Mouse (Mus musculus): ENCODE measurements around the gene Fmc1. TPM values are rescaled to one million over a fixed set of nuclear protein-coding genes. Genes with fewer than 3 reads are reported as not detected.

The Fmc1 gene
- polyA plus RNA-seq, 2 experiments: 54.6 to 91.8 TPM

DNA sequence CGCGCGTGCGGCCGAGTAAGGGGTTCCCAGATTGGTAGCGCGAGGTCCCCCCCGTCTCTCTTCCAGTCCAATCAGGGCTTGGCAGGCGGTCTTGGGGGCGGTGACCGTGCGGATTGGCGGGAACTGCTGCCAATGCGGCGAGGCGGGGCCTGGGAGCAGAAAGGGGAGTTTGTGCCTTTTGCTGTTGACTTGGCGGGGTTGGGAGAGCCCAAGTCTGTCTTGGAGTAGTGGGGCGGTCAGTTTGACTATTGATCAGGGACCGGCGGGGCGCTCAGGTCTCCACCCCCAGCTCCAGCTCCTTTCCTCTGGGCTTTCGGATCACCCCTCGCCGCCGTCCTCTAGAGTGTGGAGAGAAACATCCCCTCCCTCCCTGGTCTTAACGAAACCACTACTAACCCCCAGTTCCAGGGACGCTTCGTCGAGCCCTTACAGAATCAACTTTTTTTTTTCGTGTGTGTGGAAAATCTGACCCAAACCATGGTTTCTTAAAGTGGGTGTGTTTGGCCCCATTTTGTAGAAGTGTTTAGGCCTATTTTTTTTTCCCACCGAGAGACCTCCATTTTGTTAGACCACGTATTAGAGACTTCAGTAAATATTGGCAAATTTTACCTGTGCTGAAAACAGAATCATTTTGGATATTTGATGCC is 18.8 kb downstream of the Fmc1 start:
- Histone ChIP-seq H3K27ac (peak overlapping the region; percentile 89), H3K9me3 (ENCODE audit: control insufficient read depth, low read length) (no peaks in the 10 kb centered on the region), H3K27me3 (ENCODE audit: control insufficient read depth, insufficient read depth, low read length) (no peaks in the 10 kb centered on the region), H3K4me3 (ENCODE audit: insufficient read depth in 1 of 2, low read depth in 2 of 2, low read length in 2 of 2) (peak overlapping the region; percentile 70 to 75), H3K4me2 (ENCODE audit: low read depth) (peak overlapping the region; percentile 62), H3K4me1 (replicated peaks; ENCODE audit: control insufficient read depth in 2 of 2, insufficient read depth in 2 of 2, low read length in 1 of 2) (peaks cover 9 to 18% of the 10 kb centered on the region in 2 experiments), H3K36me3 (replicated peaks; ENCODE audit: control insufficient read depth, insufficient read depth, low read depth) (peaks cover 14% of the 10 kb centered on the region), H3K9ac (replicated peaks) (peak overlapping the region; percentile 84)
- DNase-seq (ENCODE audit: low read depth in 3 of 3, low spot score in 3 of 3) (peak; percentile 94 to 96 (median 95)), ATAC-seq (ENCODE audit: insufficient read depth) (peak; percentile 84)
- peak; percentile 36; the same call in 1 of the 2 replicates for TF ChIP-seq EP300 (IDR thresholded peaks at IDR 0.05; ENCODE audit: low read depth)
- no peak for TF ChIP-seq CTCF (IDR thresholded peaks at IDR 0.05; ENCODE audit: low read depth)
- under 1% methylated on average over 32 of the region's 32 CpGs for WGBS (ENCODE audit: insufficient replicate concordance)

GRCm38 (mm10) chr6:38552636-38553000 is 19.3 kb downstream of the Fmc1 start:
- peak overlapping the region; percentile 70 to 75; a peak in 3 of 4 replicates for H3K4me3 ChIP-seq (ENCODE audit: insufficient read depth in 1 of 2, low read depth in 2 of 2, low read length in 2 of 2)
- H3K9me3 ChIP-seq (ENCODE audit: control insufficient read depth, low read length): no peaks in the 10 kb centered on the region
- H3K27ac ChIP-seq: peak overlapping the region; percentile 86
- peaks cover 19% of the 10 kb centered on the region for H3K36me3 ChIP-seq (replicated peaks; ENCODE audit: control insufficient read depth, insufficient read depth, low read depth)
- DNase-seq (ENCODE audit: low read depth in 3 of 3, low spot score in 3 of 3) (no peak), ATAC-seq (ENCODE audit: insufficient read depth) (no peak)
- peak overlapping the region; percentile 62 for H3K4me2 ChIP-seq (ENCODE audit: low read depth)
- TF ChIP-seq CTCF (IDR thresholded peaks at IDR 0.05; ENCODE audit: low read depth): no peak
- TF ChIP-seq EP300 (IDR thresholded peaks at IDR 0.05; ENCODE audit: low read depth): no peak
- peak overlapping the region; percentile 72 for H3K9ac ChIP-seq (replicated peaks)
- WGBS (ENCODE audit: insufficient replicate concordance): 15% methylated on average over 5 of the region's 5 CpGs
- H3K27me3 ChIP-seq (ENCODE audit: control insufficient read depth, insufficient read depth, low read length): no peaks in the 10 kb centered on the region
- peaks cover 9 to 18% of the 10 kb centered on the region in 2 experiments for H3K4me1 ChIP-seq (replicated peaks; ENCODE audit: control insufficient read depth in 2 of 2, insufficient read depth in 2 of 2, low read length in 1 of 2)

DNA sequence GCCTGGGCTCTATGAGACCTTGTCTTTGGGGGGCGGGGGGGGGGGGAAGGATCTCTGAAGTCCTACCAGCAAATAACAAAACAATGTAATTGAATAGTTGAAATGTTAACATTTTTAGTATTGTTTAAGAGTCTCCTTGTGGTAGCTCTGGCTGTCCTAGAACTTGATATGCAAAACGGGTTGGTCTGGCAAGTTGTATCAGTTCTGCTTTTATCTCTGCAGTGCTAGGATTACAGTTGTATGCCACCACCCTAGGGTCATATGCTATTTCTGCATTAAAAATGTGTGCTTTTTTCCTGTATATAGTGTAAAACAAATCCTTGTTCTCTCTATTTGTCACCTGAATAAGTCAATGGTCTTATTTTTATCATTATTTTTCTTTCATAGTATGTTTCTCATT is 42.8 kb downstream of the Fmc1 start:
- ATAC-seq (ENCODE audit: insufficient read depth): no peak
- peaks cover 44% of the 10 kb centered on the region for H3K36me3 ChIP-seq (replicated peaks; ENCODE audit: control insufficient read depth, insufficient read depth, low read depth)
- WGBS (ENCODE audit: insufficient replicate concordance): 46% methylated on average over 2 of the region's 2 CpGs

DNA sequence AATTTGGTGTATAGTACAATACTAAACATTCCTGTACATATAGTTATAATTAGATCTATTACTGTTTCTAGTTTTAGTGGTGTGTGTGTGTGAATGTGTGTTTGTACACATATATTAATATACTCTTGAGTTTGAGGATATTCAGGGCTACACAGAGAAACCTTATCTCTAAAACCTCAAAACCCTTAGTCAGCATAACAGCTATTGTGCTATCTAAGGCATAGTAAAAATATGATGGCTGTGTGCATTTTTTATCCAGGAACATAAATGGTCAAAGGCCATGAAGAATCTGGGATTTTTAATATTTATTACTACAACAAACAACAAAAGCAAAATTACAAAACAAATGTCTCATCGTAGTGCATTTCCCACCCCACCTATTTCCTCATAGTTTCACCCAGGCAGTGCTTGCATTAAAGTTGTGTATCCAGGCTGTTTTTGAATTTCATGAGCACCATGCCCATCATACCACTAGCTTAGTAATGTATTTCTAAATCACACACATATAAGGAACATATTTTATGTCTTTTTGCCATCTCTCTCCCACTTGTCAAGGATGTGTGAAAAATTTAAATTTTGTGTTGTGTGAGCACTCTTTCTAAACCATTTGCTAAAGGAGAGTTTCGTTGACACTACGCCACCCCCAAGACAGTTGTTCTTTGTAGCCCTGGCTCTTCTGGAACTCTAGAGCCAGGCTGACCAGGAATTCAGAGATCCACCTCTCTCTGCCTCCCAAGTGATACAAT is 47.0 kb downstream of the Fmc1 start:
- no peak for ATAC-seq (ENCODE audit: insufficient read depth)
- Histone ChIP-seq H3K36me3 (replicated peaks; ENCODE audit: control insufficient read depth, insufficient read depth, low read depth) (peaks cover 46% of the 10 kb centered on the region), H3K4me2 (ENCODE audit: low read depth) (no peak overlapping the region), H3K4me3 (ENCODE audit: insufficient read depth in 1 of 2, low read depth in 2 of 2, low read length in 2 of 2) (no peak overlapping the region), H3K27ac (no peak overlapping the region), H3K9ac (replicated peaks) (no peak overlapping the region), H3K9me3 (ENCODE audit: control insufficient read depth, low read length) (no peaks in the 10 kb centered on the region), H3K4me1 (replicated peaks; ENCODE audit: control insufficient read depth in 2 of 2, insufficient read depth in 2 of 2, low read length in 1 of 2) (0 out of 4 replicates have a peak, but pooled peaks cover 0 to 1% of the 10 kb centered on the region in 2 experiments), H3K27me3 (ENCODE audit: control insufficient read depth, insufficient read depth, low read length) (no peaks in the 10 kb centered on the region)
- DNase-seq (ENCODE audit: low read depth in 3 of 3, low spot score in 3 of 3): no peak
- WGBS (ENCODE audit: insufficient replicate concordance): 92% methylated on average over 3 of the region's 3 CpGs
- TF ChIP-seq CTCF (IDR thresholded peaks at IDR 0.05; ENCODE audit: low read depth) (no peak), EP300 (IDR thresholded peaks at IDR 0.05; ENCODE audit: low read depth) (no peak)

More for the DNA sequence above, 42.8 kb downstream of the Fmc1 start:
- Histone ChIP-seq H3K4me3 (ENCODE audit: insufficient read depth in 1 of 2, low read depth in 2 of 2, low read length in 2 of 2) (no peak overlapping the region), H3K9me3 (ENCODE audit: control insufficient read depth, low read length) (no peaks in the 10 kb centered on the region), H3K4me2 (ENCODE audit: low read depth) (no peak overlapping the region), H3K27ac (no peak overlapping the region), H3K4me1 (replicated peaks; ENCODE audit: control insufficient read depth in 2 of 2, insufficient read depth in 2 of 2, low read length in 1 of 2) (0 out of 4 replicates have a peak, but pooled peaks cover 0 to 1% of the 10 kb centered on the region in 2 experiments), H3K9ac (replicated peaks) (no peak overlapping the region), H3K27me3 (ENCODE audit: control insufficient read depth, insufficient read depth, low read length) (no peaks in the 10 kb centered on the region)
- no peak for DNase-seq (ENCODE audit: low read depth in 3 of 3, low spot score in 3 of 3)
- TF ChIP-seq CTCF (IDR thresholded peaks at IDR 0.05; ENCODE audit: low read depth) (no peak), EP300 (IDR thresholded peaks at IDR 0.05; ENCODE audit: low read depth) (no peak)

- no peak overlapping the region for H3K9ac ChIP-seq (replicated peaks)
- DNase-seq (ENCODE audit: low read depth in 3 of 3, low spot score in 3 of 3) (no peak), ATAC-seq (ENCODE audit: insufficient read depth) (no peak)
- no peak overlapping the region for H3K4me2 ChIP-seq (ENCODE audit: low read depth)
- TF ChIP-seq EP300 (IDR thresholded peaks at IDR 0.05; ENCODE audit: low read depth) (no peak), CTCF (IDR thresholded peaks at IDR 0.05; ENCODE audit: low read depth) (no peak)
- peaks cover 54% of the 10 kb centered on the region for H3K36me3 ChIP-seq (replicated peaks; ENCODE audit: control insufficient read depth, insufficient read depth, low read depth)
- H3K9me3 ChIP-seq (ENCODE audit: control insufficient read depth, low read length): no peaks in the 10 kb centered on the region
- no peak overlapping the region for H3K4me3 ChIP-seq (ENCODE audit: insufficient read depth in 1 of 2, low read depth in 2 of 2, low read length in 2 of 2)
- H3K27ac ChIP-seq: no peak overlapping the region
- H3K27me3 ChIP-seq (ENCODE audit: control insufficient read depth, insufficient read depth, low read length): no peaks in the 10 kb centered on the region
- 0 out of 4 replicates have a peak, but pooled peaks cover 0 to 1% of the 10 kb centered on the region in 2 experiments for H3K4me1 ChIP-seq (replicated peaks; ENCODE audit: control insufficient read depth in 2 of 2, insufficient read depth in 2 of 2, low read length in 1 of 2)
- WGBS (ENCODE audit: insufficient replicate concordance): 89% methylated on average over 3 of the region's 3 CpGs
Observed at GRCm38 (mm10) chr6:38581711-38582110, 48.4 kb downstream of the Fmc1 start.

Small RNA genes lying within 50 kb of the gene (microRNA-seq; reads per million reads assigned to microRNA genes)
- gene Mir7670: 9.7 reads per million, percentile 20 among the genes with 10 or more reads in this experiment

Other genes with a start within 250 kb of the Fmc1 start
- gene Zc3hav1l, start 234.2 kb upstream of the Fmc1 start, polyA plus RNA-seq (2012; rRNA removed): 3.9 and 4.7 TPM in 2 replicates
- 1.4 and 1.8 TPM in 2 replicates for gene Zc3hav1l, start 234.2 kb upstream of the Fmc1 start, polyA plus RNA-seq (2014; fragmentation: Nextera tagmentation; extraction: Ambion mirVana)
- gene Zc3hav1, start 178.9 kb upstream of the Fmc1 start, polyA plus RNA-seq (2012; rRNA removed): 16.5 and 23.0 TPM in 2 replicates
- gene Zc3hav1, start 178.9 kb upstream of the Fmc1 start, polyA plus RNA-seq (2014; fragmentation: Nextera tagmentation; extraction: Ambion mirVana): 17.0 and 18.6 TPM in 2 replicates
- gene Ttc26, start 152.0 kb upstream of the Fmc1 start, polyA plus RNA-seq (2012; rRNA removed): 0.18 and 0.26 TPM in 2 replicates
- 0.24 and 0.41 TPM in 2 replicates for gene Ttc26, start 152.0 kb upstream of the Fmc1 start, polyA plus RNA-seq (2014; fragmentation: Nextera tagmentation; extraction: Ambion mirVana)
- 3.6 and 4.8 TPM in 2 replicates for gene Ubn2, start 99.6 kb upstream of the Fmc1 start, polyA plus RNA-seq (2012; rRNA removed)
- 3.5 and 4.1 TPM in 2 replicates for gene Ubn2, start 99.6 kb upstream of the Fmc1 start, polyA plus RNA-seq (2014; fragmentation: Nextera tagmentation; extraction: Ambion mirVana)
- gene Luc7l2, start 17.8 kb downstream of the Fmc1 start, polyA plus RNA-seq (2012; rRNA removed): 28.0 and 57.2 TPM in 2 replicates
- 18.0 and 18.6 TPM in 2 replicates for gene Luc7l2, start 17.8 kb downstream of the Fmc1 start, polyA plus RNA-seq (2014; fragmentation: Nextera tagmentation; extraction: Ambion mirVana)
- gene Klrg2, start 103.7 kb downstream of the Fmc1 start, polyA plus RNA-seq (2012; rRNA removed): 0.01 TPM in 2 replicates
- gene Klrg2, start 103.7 kb downstream of the Fmc1 start, polyA plus RNA-seq (2014; fragmentation: Nextera tagmentation; extraction: Ambion mirVana): 0.08 TPM in 1 of 2 replicates, not detected in the other
- gene Clec2l, start 129.6 kb downstream of the Fmc1 start, polyA plus RNA-seq (2012; rRNA removed): 0.09 and 0.13 TPM in 2 replicates
- gene Clec2l, start 129.6 kb downstream of the Fmc1 start, polyA plus RNA-seq (2014; fragmentation: Nextera tagmentation; extraction: Ambion mirVana): not detected in 2 replicates